In genomic region chr8:123384883-123385540, GRCm38 (mm10) we compare ENCODE assay signal across 8 mouse cellular contexts. TPM values are rescaled to one million over a fixed set of nuclear protein-coding genes. Genes with fewer than 3 reads are reported as not detected.
DNase-seq lines count a peak whose midpoint lies in the region; ATAC-seq lines count a peak whose summit lies in the region.

No protein-coding gene starts in this region.

- ATAC-seq in erythroid progenitor cell, adult 5-6 weeks (replicated peaks; ENCODE audit: low FRiP score, poor library complexity, severe bottlenecking): no peak
- no peak for ATAC-seq in cerebellum, adult (ENCODE audit: insufficient number of reproducible peaks, low FRiP score, low TSS enrichment)

- DNase-seq in adrenal gland, postnatal 10 days: peak; percentile 51
- no peak for DNase-seq in adrenal gland, adult 18-20 months (ENCODE audit: low spot score in 2 of 2)
- DNase-seq in layer of hippocampus, postnatal 10 days (ENCODE audit: low spot score in 2 of 2): peak; percentile 64 to 65
- DNase-seq in layer of hippocampus, postnatal 14 days (ENCODE audit: low spot score in 2 of 2): no peak
- DNase-seq in MN1 (ENCODE audit: low spot score): peak; percentile 73
- peak; percentile 59 to 62 for DNase-seq in kidney, postnatal 4 days

RNA-seq across cellular contexts. Expression of gene Tcf25, which starts 11.5 kb away (rescaled TPM):
- total RNA-seq in adrenal gland, postnatal 10 days (2021): 100 to 1,000 TPM; 177 TPM
- 100 to 1,000 TPM; 218 to 255 TPM for total RNA-seq in adrenal gland, adult 18-20 months (2021)
- total RNA-seq in layer of hippocampus, postnatal 10 days (2021): 100 to 1,000 TPM; 439 to 445 TPM
- 100 to 1,000 TPM; 490 to 516 TPM for total RNA-seq in layer of hippocampus, postnatal 14 days (2021)
- 36.4 and 48.6 TPM in 2 replicates for total RNA-seq in erythroid progenitor cell, adult 5-6 weeks (2015; ENCODE audit: low replicate concordance)
- total RNA-seq in erythroid progenitor cell, adult 5-6 weeks (2017; ENCODE audit: low replicate concordance): 27.2 and 70.3 TPM in 2 replicates

RNA-seq across cellular contexts. Expression of gene Mc1r, which starts 21.9 kb away (rescaled TPM):
- not detected for total RNA-seq in adrenal gland, postnatal 10 days (2021)
- total RNA-seq in adrenal gland, adult 18-20 months (2021): not detected
- under 1 TPM in 1 of 2 experiments, not detected in 1; 0.09 TPM for total RNA-seq in layer of hippocampus, postnatal 10 days (2021)
- total RNA-seq in layer of hippocampus, postnatal 14 days (2021): under 1 TPM in 1 of 2 experiments, not detected in 1; 0.10 TPM
- not detected in 2 replicates for total RNA-seq in erythroid progenitor cell, adult 5-6 weeks (2015; ENCODE audit: low replicate concordance)
- not detected in 2 replicates for total RNA-seq in erythroid progenitor cell, adult 5-6 weeks (2017; ENCODE audit: low replicate concordance)

RNA-seq across cellular contexts. Expression of gene Tubb3, which starts 26.2 kb away (rescaled TPM):
- 10 to 100 TPM; 29.3 to 74.9 TPM for total RNA-seq in adrenal gland, postnatal 10 days (2021)
- total RNA-seq in adrenal gland, adult 18-20 months (2021): 1 to 10 TPM; 2.0 to 8.2 TPM
- 1,000 to 10,000 TPM; 1,031 to 1,094 TPM for total RNA-seq in layer of hippocampus, postnatal 10 days (2021)
- total RNA-seq in layer of hippocampus, postnatal 14 days (2021): 100 to 1,000 TPM; 559 to 591 TPM
- total RNA-seq in erythroid progenitor cell, adult 5-6 weeks (2015; ENCODE audit: low replicate concordance): not detected in 2 replicates
- not detected in 2 replicates for total RNA-seq in erythroid progenitor cell, adult 5-6 weeks (2017; ENCODE audit: low replicate concordance)

RNA-seq across cellular contexts. Expression of gene Def8, which starts 38.3 kb away (rescaled TPM):
- 10 to 100 TPM; 33.2 to 40.3 TPM for total RNA-seq in adrenal gland, postnatal 10 days (2021)
- 10 to 100 TPM; 22.9 to 24.4 TPM for total RNA-seq in adrenal gland, adult 18-20 months (2021)
- total RNA-seq in layer of hippocampus, postnatal 10 days (2021): 10 to 100 TPM; 67.5 to 69.4 TPM
- 10 to 100 TPM; 72.0 to 78.2 TPM for total RNA-seq in layer of hippocampus, postnatal 14 days (2021)
- total RNA-seq in erythroid progenitor cell, adult 5-6 weeks (2015; ENCODE audit: low replicate concordance): 8.8 and 15.1 TPM in 2 replicates
- 3.5 and 8.9 TPM in 2 replicates for total RNA-seq in erythroid progenitor cell, adult 5-6 weeks (2017; ENCODE audit: low replicate concordance)

RNA-seq across cellular contexts. Expression of gene Spire2, which starts 52.5 kb away (rescaled TPM):
- total RNA-seq in adrenal gland, postnatal 10 days (2021): 1 to 10 TPM; 2.0 to 2.5 TPM
- total RNA-seq in adrenal gland, adult 18-20 months (2021): 1 to 10 TPM; 1.7 to 3.1 TPM
- 10 to 100 TPM; 17.6 to 18.4 TPM for total RNA-seq in layer of hippocampus, postnatal 10 days (2021)
- 10 to 100 TPM; 15.4 to 15.6 TPM for total RNA-seq in layer of hippocampus, postnatal 14 days (2021)
- total RNA-seq in erythroid progenitor cell, adult 5-6 weeks (2015; ENCODE audit: low replicate concordance): not detected in 2 replicates
- total RNA-seq in erythroid progenitor cell, adult 5-6 weeks (2017; ENCODE audit: low replicate concordance): not detected in 2 replicates

Comparison
In these comparisons a context has a peak if more than half of its experiments do, and no peak if none do; other contexts are left out.
1. DNase-seq: peak in adrenal gland, postnatal 10 days (single experiment), layer of hippocampus, postnatal 10 days (2 of 2), MN1 (single experiment) and kidney, postnatal 4 days (2 of 2); none in adrenal gland, adult 18-20 months (0 of 2) and layer of hippocampus, postnatal 14 days (0 of 2).
2. RNA of gene Tubb3, which starts 26.2 kb away (total RNA-seq): 1,031 to 1,094 TPM in layer of hippocampus, postnatal 10 days and 559 to 591 TPM in layer of hippocampus, postnatal 14 days; 29.3 to 74.9 TPM in adrenal gland, postnatal 10 days, 2.0 to 8.2 TPM in adrenal gland, adult 18-20 months and not detected in erythroid progenitor cell, adult 5-6 weeks; every median in the first group is over 4 times any median in the second.